Mouse (Mus musculus): ENCODE results near the gene Smad5.

The Smad5 gene

GRCm38 (mm10) chr13:56702469-56703221 is at the start of gene Smad5:
TSS of gene Smad5 (plus strand) at chr13:56703010.
- DNase-seq: peak; percentile 85

DNA sequence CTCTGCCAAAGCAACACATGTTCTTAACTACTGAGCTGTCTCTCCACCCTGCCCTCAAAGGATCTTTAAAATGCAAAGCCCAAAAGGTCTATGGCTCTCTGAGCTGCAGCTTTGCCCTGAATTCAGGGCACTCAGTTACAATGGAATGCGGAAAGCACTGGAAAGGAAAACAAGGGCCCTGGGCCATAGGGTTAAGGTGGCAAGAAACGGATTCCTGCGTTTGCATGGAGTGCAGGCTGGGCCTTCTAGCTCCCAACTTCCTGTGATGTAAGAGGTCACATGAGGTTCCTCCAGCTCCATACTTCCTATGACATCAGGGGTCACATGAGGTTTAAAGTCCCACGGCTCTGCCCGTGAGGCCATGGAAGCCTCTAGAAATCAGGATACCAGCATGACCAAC is 48.6 kb upstream of the Smad5 start:
- no peak for DNase-seq

- peak; percentile 44 for DNase-seq
These were observed 44.8 kb upstream of the Smad5 start for GRCm38 (mm10) chr13:56657946-56658512.

- no peak for DNase-seq
These were observed 43.9 kb upstream of the Smad5 start for GRCm38 (mm10) chr13:56658931-56659330.

- no peak for DNase-seq
These were observed 40.7 kb upstream of the Smad5 start for GRCm38 (mm10) chr13:56661914-56662621.

- DNase-seq: no peak
These were observed 38.3 kb upstream of the Smad5 start for GRCm38 (mm10) chr13:56664256-56665170.

GRCm38 (mm10) chr13:56671206-56671605 is 31.6 kb upstream of the Smad5 start:
- peak; percentile 24 for DNase-seq

GRCm38 (mm10) chr13:56677731-56678130 is 25.1 kb upstream of the Smad5 start:
- no peak for DNase-seq

DNA sequence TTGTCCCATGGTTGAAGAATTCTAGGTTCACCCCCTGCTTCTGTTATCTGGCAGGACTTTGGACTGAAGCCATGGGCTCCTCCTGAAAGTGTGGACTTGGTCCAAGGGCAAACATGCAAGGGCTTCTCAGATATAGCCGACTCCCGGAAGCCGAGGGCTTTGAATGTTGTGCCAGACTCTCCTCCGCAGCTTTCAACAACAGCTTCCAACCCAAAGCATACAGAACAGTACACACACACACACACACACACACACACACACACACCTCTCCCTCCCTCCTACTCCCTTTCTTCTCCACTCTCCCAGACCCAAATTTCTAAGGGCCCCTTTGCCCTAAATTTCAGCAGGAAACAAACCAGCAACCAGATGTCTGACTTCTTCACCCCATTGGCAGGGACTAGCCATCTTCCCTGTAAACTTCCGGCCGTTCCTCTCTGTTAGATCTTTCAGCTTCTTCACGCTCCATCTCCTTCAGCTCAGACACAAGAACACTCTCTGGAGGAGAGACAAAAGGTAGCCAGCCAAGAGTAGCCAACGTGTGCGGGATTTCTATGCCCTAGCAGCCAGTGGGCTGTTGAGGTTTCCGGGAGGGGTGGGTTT is 24.5 kb upstream of the Smad5 start:
- DNase-seq: no peak

DNA sequence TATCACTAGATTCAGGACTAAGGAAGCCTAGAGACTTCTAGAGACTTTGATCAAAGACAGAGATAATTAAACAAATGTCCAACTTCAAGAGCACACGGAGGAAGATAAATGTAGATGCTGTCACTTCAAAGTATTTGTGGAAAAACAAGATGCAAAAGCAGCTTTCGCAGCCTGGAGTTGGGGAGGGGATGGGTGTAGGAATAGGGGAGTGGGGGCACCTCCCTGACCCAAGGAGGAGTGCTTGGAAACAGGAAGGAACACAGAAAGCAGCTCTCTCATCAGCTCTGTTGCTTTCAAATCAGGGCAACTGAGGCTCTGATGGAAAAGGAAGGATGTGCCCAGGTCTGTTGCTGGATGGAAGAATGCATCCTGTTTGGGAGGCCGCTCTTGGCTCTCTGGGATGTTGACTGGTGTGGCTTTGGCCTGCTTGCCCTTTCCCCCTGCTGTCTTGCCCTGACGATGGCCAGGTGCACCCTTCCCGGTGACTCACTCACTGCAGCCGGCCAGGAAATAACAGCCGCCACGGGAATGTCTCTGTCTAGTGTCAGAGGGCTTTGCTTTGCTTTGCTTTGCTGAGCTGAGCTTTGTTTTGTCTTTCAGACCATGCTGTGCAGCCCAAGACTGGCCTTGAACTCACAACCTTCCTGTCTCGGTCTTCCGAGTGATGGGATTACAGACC is 23.8 kb upstream of the Smad5 start:
- no peak for DNase-seq

DNA sequence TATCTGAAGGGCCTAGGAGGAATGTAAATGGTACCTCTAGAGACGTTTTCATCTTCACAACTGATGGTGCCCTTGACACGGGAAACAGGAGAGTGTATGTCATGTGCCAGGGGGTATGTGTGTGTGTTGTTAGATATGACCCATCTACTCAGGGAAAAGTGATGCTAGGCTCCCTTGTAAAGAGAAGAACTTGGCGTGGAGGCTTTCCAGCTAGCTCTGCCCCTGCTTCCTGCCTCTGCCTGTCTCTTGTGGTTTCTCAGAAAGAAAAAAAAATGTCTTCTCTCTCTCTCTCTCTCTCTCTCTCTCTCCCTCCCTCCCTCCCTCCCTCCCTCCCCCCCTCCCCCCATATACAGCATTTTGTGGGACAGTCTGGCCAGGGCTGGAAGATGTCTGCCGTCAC is 20.9 kb upstream of the Smad5 start:
- no peak for DNase-seq

DNA sequence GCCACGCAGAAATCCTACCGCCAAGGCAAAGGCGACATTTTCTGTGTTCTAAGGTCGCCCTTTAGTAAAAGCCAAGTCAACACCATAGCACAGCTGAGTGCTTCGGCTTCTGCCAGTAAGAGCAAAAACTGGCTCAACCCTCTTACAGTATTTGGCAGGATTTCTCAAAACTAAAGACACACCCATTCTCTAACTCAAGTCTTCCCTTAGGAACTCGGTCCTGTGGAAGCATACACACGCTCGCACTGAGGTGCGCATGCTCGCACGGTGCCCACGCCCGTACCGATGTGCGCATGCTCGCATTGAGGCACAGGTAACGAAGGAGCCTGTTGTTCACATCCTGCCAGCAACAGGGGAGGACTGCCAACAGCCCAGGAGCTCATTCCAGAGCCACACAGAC is 20.5 kb upstream of the Smad5 start:
- peak; percentile 74 for DNase-seq

DNA sequence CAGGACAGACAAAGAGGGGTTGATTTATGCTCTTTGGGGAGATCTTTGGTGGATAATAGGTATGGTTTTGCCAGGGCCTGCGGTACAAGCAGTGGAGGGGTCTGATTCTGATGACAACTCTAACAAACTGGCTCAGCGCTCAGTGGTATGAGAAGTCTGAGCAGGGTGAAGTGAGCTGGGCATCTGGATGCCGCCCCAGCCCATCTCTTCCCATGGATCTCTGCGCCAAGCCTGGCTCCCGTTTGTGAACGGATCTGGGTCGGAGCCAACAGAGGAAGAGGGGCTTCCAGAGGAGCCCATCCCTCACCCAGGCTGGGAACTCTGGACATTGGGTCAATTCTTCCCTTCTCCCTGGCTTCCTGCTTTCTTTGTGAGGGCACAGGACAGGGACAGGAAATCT is 19.5 kb upstream of the Smad5 start:
- no peak for DNase-seq

- no peak for DNase-seq
These were observed 10.8 kb upstream of the Smad5 start for GRCm38 (mm10) chr13:56692011-56692410.

GRCm38 (mm10) chr13:56692644-56693043 is 10.2 kb upstream of the Smad5 start:
- peak; percentile 14 for DNase-seq

- no peak for DNase-seq
These were observed 7.1 kb upstream of the Smad5 start for GRCm38 (mm10) chr13:56695701-56696100.

- DNase-seq: no peak
These were observed 6.1 kb upstream of the Smad5 start for GRCm38 (mm10) chr13:56696699-56697098.

DNA sequence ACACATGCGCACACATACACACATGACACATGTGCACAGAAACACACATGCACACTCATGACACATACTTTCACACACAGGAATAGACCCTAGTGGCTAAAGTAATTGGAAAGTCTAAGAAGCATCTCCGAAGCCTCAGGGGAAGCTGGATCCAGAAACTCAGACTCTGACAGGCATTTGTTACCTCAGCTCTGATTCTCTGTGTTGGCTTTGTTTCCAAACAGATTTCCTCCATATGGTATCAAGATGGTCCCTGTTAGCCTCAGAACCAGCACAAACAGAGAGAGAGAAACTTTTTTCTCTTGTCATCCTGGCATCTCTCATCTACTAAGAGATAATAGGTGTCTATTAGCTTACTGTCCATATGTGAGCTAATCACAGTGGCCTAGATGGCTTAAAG is 5.6 kb upstream of the Smad5 start:
- no peak for DNase-seq

DNA sequence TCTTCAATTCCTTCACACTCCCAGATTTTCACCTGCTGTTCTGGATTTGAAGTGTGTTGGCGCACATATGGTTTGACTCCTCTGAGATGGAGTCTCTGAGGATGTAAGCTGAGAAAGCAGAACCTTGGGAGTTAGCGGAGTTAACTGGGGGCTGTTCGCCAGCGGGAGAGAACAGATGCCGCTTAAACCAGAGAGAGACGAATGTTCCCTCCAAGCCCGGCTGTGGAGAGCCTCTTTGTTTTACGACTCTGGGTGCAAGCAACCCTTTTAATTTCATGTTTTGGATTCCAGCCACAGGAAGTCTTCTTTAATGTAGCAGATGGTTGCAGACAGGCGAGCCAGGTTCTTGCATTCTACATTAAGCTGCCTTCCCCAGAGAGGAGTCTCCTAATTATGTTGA is 4.4 kb upstream of the Smad5 start:
- peak; percentile 77 for DNase-seq

GRCm38 (mm10) chr13:56699370-56699769 is 3.4 kb upstream of the Smad5 start:
- no peak for DNase-seq

DNA sequence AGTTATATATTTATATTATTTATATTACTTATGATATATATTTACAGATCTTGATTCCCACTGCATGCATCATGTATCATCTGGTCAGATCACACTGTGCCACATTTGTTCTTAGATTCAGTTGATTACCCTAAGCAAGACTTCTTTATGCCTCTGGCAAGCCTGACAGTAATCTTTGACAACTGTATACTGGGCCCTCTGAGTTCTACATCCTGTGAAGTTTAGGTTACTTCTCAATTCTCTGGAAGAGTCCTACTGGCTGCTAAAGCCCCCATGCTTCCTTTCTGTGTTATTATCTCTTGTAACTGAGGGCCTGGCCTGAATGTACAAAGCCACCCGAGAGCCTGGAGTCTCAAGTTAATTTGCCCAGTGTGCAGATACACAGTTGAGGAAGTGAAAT is 1.8 kb upstream of the Smad5 start:
- no peak for DNase-seq

DNA sequence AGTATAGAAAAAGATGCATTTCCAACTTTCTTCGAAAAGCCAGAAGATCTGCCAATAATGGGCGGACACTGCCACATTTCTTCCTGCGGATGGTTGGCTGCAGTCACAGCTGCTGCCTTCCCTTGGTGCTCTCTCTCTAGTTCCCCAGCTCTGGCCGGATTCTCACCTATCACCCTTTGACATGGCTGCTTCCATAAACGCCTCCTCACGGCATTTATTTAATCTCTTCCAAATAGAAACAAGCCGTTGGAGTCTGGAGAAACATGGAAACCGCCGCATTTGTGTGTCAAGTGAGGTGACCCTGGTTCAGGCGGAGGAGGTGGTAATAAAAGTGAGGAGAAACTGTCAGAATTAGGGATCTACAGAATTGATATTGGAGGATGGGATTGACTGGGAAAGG is 886 bp upstream of the Smad5 start:
- no peak for DNase-seq
